Mouse (Mus musculus) thymus, adult 2 months (tissue): Measurements from ENCODE around the gene Cbfa2t2.

Source experiments
- CTCF ChIP-seq: fragments of 200-500 bp; IDR thresholded peaks from 2 replicates; pipeline ENCODE4 v1.5.1; 2012; ENCODE audit warnings: mild to moderate bottlenecking, control low read depth, low read length, moderate library complexity, borderline replicate concordance; ENCODE audit not compliant: control insufficient read depth, poor library complexity, insufficient read depth; ENCODE audit errors: extremely low read depth
- POLR2A ChIP-seq: fragments of 200-500 bp; IDR thresholded peaks from 2 replicates; pipeline ENCODE4 v1.6.1; 2012; ENCODE audit warnings: mild to moderate bottlenecking, low read length, control low read depth, moderate library complexity; ENCODE audit not compliant: control insufficient read depth, poor library complexity, insufficient read depth; ENCODE audit errors: extremely low read depth

DNA sequence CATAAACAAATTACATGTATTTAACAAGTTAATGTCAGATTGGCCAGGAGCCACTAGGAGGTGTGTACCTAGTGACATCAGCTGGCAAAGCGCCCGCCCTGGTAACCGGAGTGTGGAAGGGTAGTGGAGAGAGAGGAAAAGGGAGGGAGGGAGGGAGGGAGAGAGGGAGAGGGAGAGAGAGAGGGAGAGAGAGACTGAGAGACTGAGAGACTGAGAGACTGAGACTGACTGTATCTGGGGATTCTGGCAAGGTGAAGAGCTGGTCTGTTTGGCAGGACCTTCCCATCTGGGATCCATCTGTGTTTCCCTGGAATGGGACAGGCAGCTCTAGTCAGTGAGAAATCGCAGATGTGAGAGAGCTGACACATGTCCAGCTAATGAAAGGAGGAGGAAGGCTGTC is 23.6 kb downstream of the Cbfa2t2 start:
- TF ChIP-seq POLR2A (no peak), CTCF (no peak)
